Mouse (Mus musculus) liver, embryonic 14.5 days (tissue): ENCODE measurements at regions not wholly inside any gene's neighbourhood (a gene's known extent, or its start where the extent isn't known, plus 50 kb on each side); places are given as distances from the start of the nearest gene placed in this dataset.

Experiments
- ATAC-seq: fragments of 200-750 bp; cut with Nextera tagmentation; 2 replicates; pipeline ENCODE4 v1.8.0; 2017; ENCODE audit warnings: moderate number of reproducible peaks, mild to moderate bottlenecking, moderate library complexity; ENCODE audit not compliant: insufficient read depth
- DNase-seq, 3 experiments: peaks; one replicate each; pipeline ENCODE4 v3.0.0-alpha.2; 2012 to 2013; ENCODE audit warnings: low read depth in 3 of 3, low spot score in 3 of 3
- H3K27ac ChIP-seq: fragments of 300-500 bp; sonication (generic); 2 replicates; pipeline ENCODE4 v1.5.1; 2014; ENCODE audit warnings: moderate library complexity, mild to moderate bottlenecking, control low read depth, inconsistent platforms
- H3K27me3 ChIP-seq: fragments of 300-500 bp; sonication (generic); 2 replicates; pipeline ENCODE4 v1.6.1; 2014; ENCODE audit warnings: mild to moderate bottlenecking, low read length, moderate library complexity; ENCODE audit not compliant: control insufficient read depth, insufficient read depth
- H3K36me3 ChIP-seq: fragments of 300-500 bp; sonication (generic); replicated peaks from 2 replicates; pipeline ENCODE4 v1.6.1; 2014; ENCODE audit warnings: low read depth; ENCODE audit not compliant: control insufficient read depth, insufficient read depth
- H3K4me1 ChIP-seq, 2 experiments: fragments of 200-500 bp in 1 of 2; fragments of 300-500 bp in 1 of 2; sonication (generic) in 1 of 2; replicated peaks; 2 replicates each; pipeline ENCODE4 v1.6.1; 2012 to 2014; ENCODE audit warnings: antibody characterized with exemption in 1 of 2, inconsistent platforms in 1 of 2, low read length in 1 of 2; ENCODE audit not compliant: control insufficient read depth in 2 of 2, insufficient read depth in 2 of 2
- H3K4me2 ChIP-seq: fragments of 300-500 bp; sonication (generic); 2 replicates; pipeline ENCODE4 v1.6.1; 2014; ENCODE audit warnings: low read depth, mild to moderate bottlenecking, control low read depth, moderate library complexity
- H3K4me3 ChIP-seq, 2 experiments: fragments of 200-500 bp in 1 of 2; fragments of 300-500 bp in 1 of 2; sonication (generic) in 1 of 2; 2 replicates each; pipeline ENCODE4 v1.5.1; 2012 to 2014; ENCODE audit warnings: low read depth in 2 of 2, low read length in 2 of 2, mild to moderate bottlenecking in 2 of 2, control low read depth in 1 of 2, inconsistent platforms in 1 of 2, moderate library complexity in 1 of 2; ENCODE audit not compliant: insufficient read depth in 1 of 2
- H3K9ac ChIP-seq: fragments of 300-500 bp; sonication (generic); replicated peaks from 2 replicates; pipeline ENCODE4 v1.6.1; 2014; ENCODE audit warnings: mild to moderate bottlenecking, control low read depth, moderate library complexity
- H3K9me3 ChIP-seq: fragments of 300-500 bp; sonication (generic); 2 replicates; pipeline ENCODE4 v1.6.1; 2016; ENCODE audit warnings: low read length, mixed read lengths; ENCODE audit not compliant: control insufficient read depth
- CTCF ChIP-seq: IDR thresholded peaks from 2 replicates; pipeline ENCODE4 v1.5.1; 2016; ENCODE audit warnings: antibody characterized with exemption, low read depth, control low read depth
- EP300 ChIP-seq: IDR thresholded peaks from 2 replicates; pipeline ENCODE4 v1.6.1; 2016; ENCODE audit warnings: antibody characterized with exemption, low read depth
- WGBS: fragments of 180-500 bp; shearing (Covaris S2); extraction: QIAGEN DNeasy Blood & Tissue Kit; methylation state at CpG from one replicate; pipeline ENCODE4 v1.1.7; 2014; ENCODE audit not compliant: insufficient replicate concordance; 5-methylcytosine and 5-hydroxymethylcytosine counted together

GRCm38 (mm10) chr10:38884641-38885040, 63.1 kb upstream of the Rfpl4b start:
- Histone ChIP-seq H3K27me3 (no peaks in the 10 kb centered on the region), H3K27ac (no peak overlapping the region), H3K4me1 (no peaks in the 10 kb centered on the region), H3K4me2 (no peak overlapping the region), H3K36me3 (no peaks in the 10 kb centered on the region), H3K9me3 (no peaks in the 10 kb centered on the region), H3K4me3 (no peak overlapping the region), H3K9ac (no peak overlapping the region)
- DNase-seq (no peak), ATAC-seq (no peak)
- TF ChIP-seq EP300, result no peak
- TF ChIP-seq CTCF, result no peak
- WGBS, result 21% methylated on average over 4 of the region's 4 CpGs

- Histone ChIP-seq H3K27ac (no peak overlapping the region), H3K27me3 (no peaks in the 10 kb centered on the region), H3K9me3 (no peaks in the 10 kb centered on the region), H3K4me1 (no peaks in the 10 kb centered on the region), H3K4me2 (no peak overlapping the region), H3K4me3 (no peak overlapping the region), H3K36me3 (no peaks in the 10 kb centered on the region), H3K9ac (no peak overlapping the region)
- DNase-seq (no peak), ATAC-seq (no peak)
- TF ChIP-seq CTCF (no peak), EP300 (no peak)
- 39% methylated on average over 2 of the region's 2 CpGs for WGBS
Measured at GRCm38 (mm10) chr10:38886441-38886840, 64.9 kb upstream of the Rfpl4b start.

GRCm38 (mm10) chr10:38887896-38888295, 66.3 kb upstream of the Rfpl4b start:
- Histone ChIP-seq H3K9ac (no peak overlapping the region), H3K27me3 (no peaks in the 10 kb centered on the region), H3K36me3 (no peaks in the 10 kb centered on the region), H3K27ac (no peak overlapping the region), H3K4me2 (no peak overlapping the region), H3K4me1 (no peaks in the 10 kb centered on the region), H3K4me3 (no peak overlapping the region), H3K9me3 (no peaks in the 10 kb centered on the region)
- TF ChIP-seq CTCF (no peak), EP300 (no peak)
- 71% methylated on average over 9 of the region's 9 CpGs for WGBS
- DNase-seq (no peak), ATAC-seq (no peak)

- 39% methylated on average over 1 of the region's 1 CpGs for WGBS
- H3K27me3 ChIP-seq, result no peaks in the 10 kb centered on the region
- H3K9ac ChIP-seq, result no peak overlapping the region
- DNase-seq (no peak), ATAC-seq (no peak)
- H3K9me3 ChIP-seq, result no peaks in the 10 kb centered on the region
- no peak overlapping the region for H3K4me2 ChIP-seq
- H3K4me3 ChIP-seq, result no peak overlapping the region
- no peak overlapping the region for H3K27ac ChIP-seq
- TF ChIP-seq EP300, result no peak
- no peak for TF ChIP-seq CTCF
- H3K36me3 ChIP-seq, result no peaks in the 10 kb centered on the region
- H3K4me1 ChIP-seq, result no peaks in the 10 kb centered on the region
Measured at GRCm38 (mm10) chr10:38894706-38895105, 70.6 kb upstream of the Lama4 start.

DNA sequence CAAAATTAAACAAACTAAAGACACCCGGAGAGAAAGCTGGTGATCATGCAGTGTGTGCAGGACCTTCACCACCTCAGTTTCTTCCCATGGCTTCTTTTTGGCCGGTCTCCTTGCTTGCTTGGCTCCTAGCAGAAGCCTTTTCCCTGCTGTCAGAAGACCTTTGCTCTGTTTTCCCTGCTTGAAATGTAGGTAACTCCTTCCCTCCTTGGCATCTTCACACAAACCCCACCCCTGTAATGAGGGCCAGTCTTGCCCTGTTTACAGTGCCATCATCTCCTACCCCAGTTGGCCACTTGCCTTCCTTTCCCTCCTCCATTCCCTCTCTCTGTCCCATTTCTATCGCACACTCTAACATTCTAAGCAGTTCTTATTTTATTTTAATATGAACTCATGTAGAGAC, 69.7 kb upstream of the Lama4 start:
- Histone ChIP-seq H3K27me3 (no peaks in the 10 kb centered on the region), H3K4me3 (no peak overlapping the region), H3K4me1 (no peaks in the 10 kb centered on the region), H3K9me3 (no peaks in the 10 kb centered on the region), H3K9ac (no peak overlapping the region), H3K27ac (no peak overlapping the region), H3K36me3 (no peaks in the 10 kb centered on the region), H3K4me2 (no peak overlapping the region)
- DNase-seq (no peak), ATAC-seq (no peak)
- no peak for TF ChIP-seq CTCF
- WGBS, result 52% methylated on average over 3 of the region's 3 CpGs

DNA sequence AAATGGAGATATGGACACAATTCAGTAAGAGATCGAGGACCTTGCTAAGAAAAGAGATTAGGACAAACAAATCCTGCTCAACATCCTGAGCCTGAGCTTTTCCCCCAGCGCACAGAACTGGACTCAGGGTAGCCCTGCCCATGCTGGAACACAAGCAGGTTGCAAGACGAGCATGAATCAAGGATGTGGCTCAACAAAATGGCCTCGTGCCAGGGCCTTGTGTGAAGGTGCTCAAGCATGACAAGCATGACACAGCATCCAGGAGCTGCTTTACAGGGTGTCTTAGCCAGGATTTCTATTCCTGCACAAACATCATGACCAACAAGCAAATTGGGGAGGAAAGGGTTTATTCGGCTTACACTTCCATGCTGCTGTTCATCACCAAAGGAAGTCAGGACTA, 67.7 kb upstream of the Lama4 start:
- DNase-seq (no peak), ATAC-seq (no peak)
- H3K4me3 ChIP-seq, result no peak overlapping the region
- 50% methylated on average over 5 of the region's 5 CpGs for WGBS
- H3K4me2 ChIP-seq, result no peak overlapping the region
- no peak overlapping the region for H3K9ac ChIP-seq
- H3K36me3 ChIP-seq, result no peaks in the 10 kb centered on the region
- H3K9me3 ChIP-seq, result no peaks in the 10 kb centered on the region
- H3K4me1 ChIP-seq, result no peaks in the 10 kb centered on the region
- H3K27ac ChIP-seq, result no peak overlapping the region
- no peaks in the 10 kb centered on the region for H3K27me3 ChIP-seq
- TF ChIP-seq CTCF, result no peak
- TF ChIP-seq EP300, result no peak
